Mouse (Mus musculus) CD4-positive helper T cell, adult 2 months (primary cell): Measurements from ENCODE around the gene Leng8.

Experiments
- DNase-seq: peaks from one replicate; pipeline ENCODE4 v3.0.0-alpha.2; 2012; ENCODE audit warnings: low read depth, missing footprints, low spot score

Gene Leng8

GRCm38 (mm10) chr7:4136771-4137531, at the start of gene Leng8:
TSS of gene Leng8 (plus strand) at chr7:4137039.
- peak; percentile 99 for DNase-seq

GRCm38 (mm10) chr7:4087238-4087895, 49.5 kb upstream of the Leng8 start:
- DNase-seq, result no peak

GRCm38 (mm10) chr7:4087896-4088480, 48.9 kb upstream of the Leng8 start:
- no peak for DNase-seq

- DNase-seq, result no peak
These were observed 48.2 kb upstream of the Leng8 start for GRCm38 (mm10) chr7:4088679-4089078.

GRCm38 (mm10) chr7:4091170-4091569, 45.7 kb upstream of the Leng8 start:
- DNase-seq, result no peak

- DNase-seq, result no peak
These were observed 38.5 kb upstream of the Leng8 start for GRCm38 (mm10) chr7:4098301-4098700.

- DNase-seq, result no peak
These were observed 38.0 kb upstream of the Leng8 start for GRCm38 (mm10) chr7:4098832-4099231.

- DNase-seq, result no peak
These were observed 35.7 kb upstream of the Leng8 start for GRCm38 (mm10) chr7:4101144-4101543.

GRCm38 (mm10) chr7:4103411-4103810, 33.4 kb upstream of the Leng8 start:
- DNase-seq, result peak; percentile 53

- DNase-seq, result no peak
These were observed 25.1 kb upstream of the Leng8 start for GRCm38 (mm10) chr7:4111766-4112165.

GRCm38 (mm10) chr7:4117050-4117814, 19.6 kb upstream of the Leng8 start:
- no peak for DNase-seq

- DNase-seq, result peak; percentile 52
These were observed 17.4 kb upstream of the Leng8 start, which contains the start of gene Ttyh1 for GRCm38 (mm10) chr7:4119344-4119902. TSS of gene Ttyh1 (plus strand) at chr7:4119408.

- no peak for DNase-seq
These were observed 16.6 kb upstream of the Leng8 start for GRCm38 (mm10) chr7:4119976-4120921.

- no peak for DNase-seq
These were observed 14.6 kb upstream of the Leng8 start for GRCm38 (mm10) chr7:4122076-4122768.

- no peak for DNase-seq
These were observed 14.1 kb upstream of the Leng8 start for GRCm38 (mm10) chr7:4122783-4123182.

GRCm38 (mm10) chr7:4123732-4124131, 13.1 kb upstream of the Leng8 start:
- DNase-seq, result no peak

GRCm38 (mm10) chr7:4124315-4124759, 12.5 kb upstream of the Leng8 start:
- DNase-seq, result peak; percentile 88

GRCm38 (mm10) chr7:4124856-4125255, 12.0 kb upstream of the Leng8 start:
- DNase-seq, result no peak

GRCm38 (mm10) chr7:4125306-4125705, 11.5 kb upstream of the Leng8 start:
- no peak for DNase-seq
